Mouse (Mus musculus) kidney, adult 11 months (tissue): ENCODE data around the gene Gm17571.

Experiments used
- DNase-seq: peaks from one replicate; pipeline ENCODE4 v3.0.0; 2022

Gene Gm17571

GRCm38 (mm10) chr9:13446703-13447285 is at the start of gene Gm17571:
Gene Gm17571, minus strand, starts transcription at chr9:13446753.
- DNase-seq: no peak

GRCm38 (mm10) chr9:13495530-13495929 is 49.0 kb upstream of the Gm17571 start:
- DNase-seq: no peak

GRCm38 (mm10) chr9:13493746-13494145 is 47.2 kb upstream of the Gm17571 start:
- DNase-seq: no peak

GRCm38 (mm10) chr9:13492807-13493206 is 46.3 kb upstream of the Gm17571 start:
- DNase-seq: no peak

- no peak for DNase-seq
Observed at GRCm38 (mm10) chr9:13491854-13492620, 45.5 kb upstream of the Gm17571 start.

- no peak for DNase-seq
Observed at GRCm38 (mm10) chr9:13491107-13491506, 44.6 kb upstream of the Gm17571 start.

- no peak for DNase-seq
Observed at GRCm38 (mm10) chr9:13485914-13486313, 39.4 kb upstream of the Gm17571 start.

GRCm38 (mm10) chr9:13484267-13485240 is 38.0 kb upstream of the Gm17571 start:
- no peak for DNase-seq

GRCm38 (mm10) chr9:13483199-13484068 is 36.9 kb upstream of the Gm17571 start:
- no peak for DNase-seq

- no peak for DNase-seq
Observed at GRCm38 (mm10) chr9:13479275-13479674, 32.7 kb upstream of the Gm17571 start.

- no peak for DNase-seq
Observed at GRCm38 (mm10) chr9:13474951-13475350, 28.4 kb upstream of the Gm17571 start.

- peak; percentile 23 for DNase-seq
Observed at GRCm38 (mm10) chr9:13470013-13470412, 23.5 kb upstream of the Gm17571 start.

- DNase-seq: no peak
Observed at GRCm38 (mm10) chr9:13468778-13469177, 22.2 kb upstream of the Gm17571 start.

- peak; percentile 33 for DNase-seq
Observed at GRCm38 (mm10) chr9:13467745-13468144, 21.2 kb upstream of the Gm17571 start.

GRCm38 (mm10) chr9:13466816-13467215 is 20.3 kb upstream of the Gm17571 start:
- no peak for DNase-seq

GRCm38 (mm10) chr9:13466351-13466750 is 19.8 kb upstream of the Gm17571 start:
- DNase-seq: no peak

GRCm38 (mm10) chr9:13465358-13466020 is 18.9 kb upstream of the Gm17571 start:
- no peak for DNase-seq

- DNase-seq: no peak
Observed at GRCm38 (mm10) chr9:13460926-13461325, 14.4 kb upstream of the Gm17571 start.

- DNase-seq: no peak
Observed at GRCm38 (mm10) chr9:13460012-13460411, 13.5 kb upstream of the Gm17571 start.

GRCm38 (mm10) chr9:13459371-13459770 is 12.8 kb upstream of the Gm17571 start:
- DNase-seq: no peak

- DNase-seq: no peak
Observed at GRCm38 (mm10) chr9:13457774-13458173, 11.2 kb upstream of the Gm17571 start.

- no peak for DNase-seq
Observed at GRCm38 (mm10) chr9:13455231-13455630, 8.7 kb upstream of the Gm17571 start.
